Mouse (Mus musculus): Measurements from ENCODE around the gene Klk1b9. TPM values are rescaled to one million over a fixed set of nuclear protein-coding genes. Genes with fewer than 3 reads are reported as not detected.
"Not testable (repeated sequence)": the region's sequence is repeated elsewhere in the genome, so short reads cannot be mapped to it uniquely, and the experiment has no call there.

Klk1b9 gene
- total RNA-seq (2014; rRNA removed) (not detected in 2 replicates), polyA plus RNA-seq (2015; fragmentation: Nextera tagmentation; extraction: Ambion mirVana) (not detected in 2 replicates)

GRCm38 (mm10) chr7:43975761-43976160 lies at the start of gene Klk1b9:
Gene Klk1b9, plus strand, starts transcription at chr7:43976061.
- whole genome bisulfite sequencing: 80% methylated on average over 1 of the region's 1 CpGs
- DNase-seq (ENCODE audit: low spot score); H3K4me1 ChIP-seq (ENCODE audit: insufficient read depth, low read length); H3K36me3 ChIP-seq (ENCODE audit: insufficient read depth, low read length); H3K4me3 ChIP-seq (ENCODE audit: low read length); H3K9ac ChIP-seq (replicated peaks; ENCODE audit: low read length); H3K27ac ChIP-seq; ATAC-seq; H3K27me3 ChIP-seq (ENCODE audit: insufficient read depth, low read length); H3K9me3 ChIP-seq (ENCODE audit: low read length); H3K4me2 ChIP-seq (ENCODE audit: low read depth, low read length): not testable (repeated sequence)

- Histone ChIP-seq H3K9me3 (ENCODE audit: low read length) (no peaks in the 10 kb centered on the region), H3K4me2 (ENCODE audit: low read depth, low read length) (no peak overlapping the region), H3K4me1 (ENCODE audit: insufficient read depth, low read length) (no peaks in the 10 kb centered on the region), H3K9ac (replicated peaks; ENCODE audit: low read length) (no peak overlapping the region), H3K36me3 (ENCODE audit: insufficient read depth, low read length) (no peaks in the 10 kb centered on the region), H3K4me3 (ENCODE audit: low read length) (no peak overlapping the region), H3K27ac (no peak overlapping the region), H3K27me3 (ENCODE audit: insufficient read depth, low read length) (no peaks in the 10 kb centered on the region)
- DNase-seq (ENCODE audit: low spot score): peak; percentile 16
- ATAC-seq: no peak
- WGBS: 42% methylated on average over 4 of the region's 4 CpGs
- peak; percentile 50 for TF ChIP-seq CTCF (IDR thresholded peaks at IDR 0.05; ENCODE audit: low read depth)
These were observed 47.3 kb upstream of the Klk1b9 start for GRCm38 (mm10) chr7:43928521-43928920.

GRCm38 (mm10) chr7:43932337-43932736 lies 43.5 kb upstream of the Klk1b9 start:
- 65% methylated on average over 4 of the region's 4 CpGs for WGBS
- ATAC-seq (no peak), DNase-seq (ENCODE audit: low spot score) (no peak)
- Histone ChIP-seq H3K4me3 (ENCODE audit: low read length) (no peak overlapping the region), H3K9ac (replicated peaks; ENCODE audit: low read length) (no peak overlapping the region), H3K27me3 (ENCODE audit: insufficient read depth, low read length) (no peaks in the 10 kb centered on the region), H3K9me3 (ENCODE audit: low read length) (no peaks in the 10 kb centered on the region), H3K36me3 (ENCODE audit: insufficient read depth, low read length) (no peaks in the 10 kb centered on the region), H3K4me1 (ENCODE audit: insufficient read depth, low read length) (no peaks in the 10 kb centered on the region), H3K4me2 (ENCODE audit: low read depth, low read length) (no peak overlapping the region), H3K27ac (no peak overlapping the region)
- no peak for TF ChIP-seq CTCF (IDR thresholded peaks at IDR 0.05; ENCODE audit: low read depth)

GRCm38 (mm10) chr7:43933440-43933839 lies 42.4 kb upstream of the Klk1b9 start, which contains the start of gene Klk15:
Gene Klk15, plus strand, starts transcription at chr7:43933740.
- Histone ChIP-seq H3K9me3 (ENCODE audit: low read length) (no peaks in the 10 kb centered on the region), H3K4me2 (ENCODE audit: low read depth, low read length) (no peak within 1 kb of the TSS), H3K27me3 (ENCODE audit: insufficient read depth, low read length) (no peaks in the 10 kb centered on the region), H3K4me1 (ENCODE audit: insufficient read depth, low read length) (no peaks in the 10 kb centered on the region), H3K27ac (no peak within 1 kb of the TSS), H3K36me3 (ENCODE audit: insufficient read depth, low read length) (no peaks in the 10 kb centered on the region), H3K4me3 (ENCODE audit: low read length) (no peak within 1 kb of the TSS), H3K9ac (replicated peaks; ENCODE audit: low read length) (no peak within 1 kb of the TSS)
- 92% methylated on average over 3 of the region's 3 CpGs for WGBS
- DNase-seq (ENCODE audit: low spot score) (no peak), ATAC-seq (no peak)
- no peak for TF ChIP-seq CTCF (IDR thresholded peaks at IDR 0.05; ENCODE audit: low read depth)

- no peaks in the 10 kb centered on the region for H3K27me3 ChIP-seq (ENCODE audit: insufficient read depth, low read length)
- H3K9ac ChIP-seq (replicated peaks; ENCODE audit: low read length): no peak overlapping the region
- H3K9me3 ChIP-seq (ENCODE audit: low read length): no peaks in the 10 kb centered on the region
- H3K4me2 ChIP-seq (ENCODE audit: low read depth, low read length): no peak overlapping the region
- ATAC-seq (no peak), DNase-seq (ENCODE audit: low spot score) (no peak)
- 82% methylated on average over 3 of the region's 3 CpGs for WGBS
- H3K36me3 ChIP-seq (ENCODE audit: insufficient read depth, low read length): no peaks in the 10 kb centered on the region
- no peak overlapping the region for H3K27ac ChIP-seq
- no peak for TF ChIP-seq CTCF (IDR thresholded peaks at IDR 0.05; ENCODE audit: low read depth)
- no peak overlapping the region for H3K4me3 ChIP-seq (ENCODE audit: low read length)
- no peaks in the 10 kb centered on the region for H3K4me1 ChIP-seq (ENCODE audit: insufficient read depth, low read length)
These were observed 41.1 kb upstream of the Klk1b9 start for GRCm38 (mm10) chr7:43934747-43935146.

- no peak for TF ChIP-seq CTCF (IDR thresholded peaks at IDR 0.05; ENCODE audit: low read depth)
- H3K4me3 ChIP-seq (ENCODE audit: low read length): no peak overlapping the region
- no peak for DNase-seq (ENCODE audit: low spot score)
- H3K4me1 ChIP-seq (ENCODE audit: insufficient read depth, low read length): no peaks in the 10 kb centered on the region
- no peaks in the 10 kb centered on the region for H3K27me3 ChIP-seq (ENCODE audit: insufficient read depth, low read length)
- H3K36me3 ChIP-seq (ENCODE audit: insufficient read depth, low read length): no peaks in the 10 kb centered on the region
- H3K4me2 ChIP-seq (ENCODE audit: low read depth, low read length): no peak overlapping the region
- H3K9ac ChIP-seq (replicated peaks; ENCODE audit: low read length): no peak overlapping the region
- no peak overlapping the region for H3K27ac ChIP-seq
- ATAC-seq: no peak
- 87% methylated on average over 14 of the region's 14 CpGs for WGBS
- H3K9me3 ChIP-seq (ENCODE audit: low read length): no peaks in the 10 kb centered on the region
These were observed 39.3 kb upstream of the Klk1b9 start for GRCm38 (mm10) chr7:43936551-43936950.

- H3K4me1 ChIP-seq (ENCODE audit: insufficient read depth, low read length); H3K36me3 ChIP-seq (ENCODE audit: insufficient read depth, low read length); ATAC-seq; H3K9ac ChIP-seq (replicated peaks; ENCODE audit: low read length); H3K4me3 ChIP-seq (ENCODE audit: low read length); DNase-seq (ENCODE audit: low spot score); H3K9me3 ChIP-seq (ENCODE audit: low read length); H3K4me2 ChIP-seq (ENCODE audit: low read depth, low read length); H3K27ac ChIP-seq; H3K27me3 ChIP-seq (ENCODE audit: insufficient read depth, low read length): not testable (repeated sequence)
- WGBS: 69% methylated on average over 3 of the region's 3 CpGs
These were observed 33.6 kb upstream of the Klk1b9 start for GRCm38 (mm10) chr7:43942293-43942692.

Data from hindbrain, postnatal 0 days (tissue).